8 mouse cellular contexts compared by ENCODE assay signal in genomic region chr2:69205791-69206351, GRCm38 (mm10). TPM values are rescaled to one million over a fixed set of nuclear protein-coding genes. Genes with fewer than 3 reads are reported as not detected.
DNase-seq lines count a peak whose midpoint lies in the region; ATAC-seq lines count a peak whose summit lies in the region.

Gene Spc25 (minus strand): TSS chr2:69206194.

- ATAC-seq in inflammation-experienced regulatory T-cells, adult 6 months: peak; percentile 100
- ATAC-seq in megakaryocyte-erythroid progenitor cell, adult 5-6 weeks (replicated peaks; ENCODE audit: low FRiP score, low TSS enrichment, poor library complexity, severe bottlenecking): peak; percentile 99

- intact Hi-C loops in gastrocnemius, postnatal 14 days (cut with DNase I; ENCODE audit: low total_unique reads): no loop called here
- intact Hi-C loops in left cerebral cortex, postnatal 10 days (cut with DNase I): no loop called here

- DNase-seq in adrenal gland, adult (ENCODE audit: inconsistent age in 2 of 2, low spot score in 1 of 2): peak; percentile 91 to 96
- DNase-seq in embryo, embryonic 10.5 days (ENCODE audit: low spot score): peak; percentile 97
- peak; percentile 86 for DNase-seq in gastrocnemius, postnatal 14 days
- DNase-seq in left cerebral cortex, postnatal 10 days (ENCODE audit: extremely low spot score in 1 of 2, low spot score in 2 of 2): peak; percentile 91 to 94
- peak; percentile 88 for DNase-seq in right cerebral cortex, postnatal 25 days
- DNase-seq in urinary bladder, postnatal 4 days (ENCODE audit: low spot score in 2 of 2): peak; percentile 83 to 90

RNA-seq across cellular contexts. Expression of gene Spc25, which starts in this region (rescaled TPM):
- 1 to 10 TPM; 2.5 to 3.6 TPM for total RNA-seq in gastrocnemius, postnatal 14 days (2021)
- 10 to 100 TPM in 1 of 3 experiments, 1 to 10 TPM in 2; 6.9 to 69.2 (median 7.4) TPM for polyA plus RNA-seq in inflammation-experienced regulatory T-cells, adult 6 months (2017; shearing (Covaris generic))
- 1 to 10 TPM; 3.9 to 4.0 TPM for total RNA-seq in left cerebral cortex, postnatal 10 days (2021)
- total RNA-seq in megakaryocyte-erythroid progenitor cell, adult 5-6 weeks (2014; fragmentation: Nextera tagmentation): 46.4 and 64.2 TPM in 2 replicates
- total RNA-seq in megakaryocyte-erythroid progenitor cell, adult 5-6 weeks (2017): 88.6 and 110 TPM in 2 replicates

Comparison
In these comparisons a context has a peak if more than half of its experiments do, and no peak if none do; other contexts are left out.
1. Peak in every context shown above with its lines: DNase-seq and ATAC-seq.
2. RNA of gene Spc25 (total RNA-seq): 46.4 to 110 TPM in megakaryocyte-erythroid progenitor cell, adult 5-6 weeks; 3.9 to 4.0 TPM in left cerebral cortex, postnatal 10 days and 2.5 to 3.6 TPM in gastrocnemius, postnatal 14 days; every median in the first group is over 4 times any median in the second.